In the genomic region with DNA sequence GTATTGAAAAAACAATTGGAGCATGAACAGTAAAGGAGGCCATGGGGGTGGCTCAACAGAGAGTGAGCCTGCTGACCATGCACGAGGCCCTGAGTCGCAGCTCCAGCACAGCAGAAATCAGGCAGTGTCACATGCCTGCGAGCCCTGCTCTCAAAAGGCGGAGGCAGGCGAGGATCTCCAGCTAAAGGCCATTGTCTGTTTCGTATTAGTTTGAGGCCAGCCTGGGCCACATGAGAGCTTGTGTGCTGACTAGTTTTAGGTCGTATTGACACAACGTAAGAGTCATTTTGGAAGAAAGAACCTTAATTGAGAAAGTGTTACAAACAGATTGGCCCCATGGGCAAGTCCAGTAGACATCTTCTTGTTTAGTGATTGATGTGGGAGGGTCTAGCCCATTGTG, we compare ENCODE assay signal across 15 mouse cellular contexts. TPM values are rescaled to one million over a fixed set of nuclear protein-coding genes. Genes with fewer than 3 reads are reported as not detected.
DNase-seq lines count a peak whose midpoint lies in the region; ATAC-seq and TF ChIP-seq lines count a peak whose summit lies in the region.
"Had no signal": no experiment of that assay in that cellular context is flagged by ENCODE, and none has a peak within 500 bp of the region (broad histone marks: within the 10 kb centered on the region; RNA-seq: fewer than 3 reads in every experiment).

No protein-coding gene starts in this region.

- no peak overlapping the region for H3K4me3 ChIP-seq in heart, embryonic 13.5 days
- no peak overlapping the region for H3K4me3 ChIP-seq in heart, embryonic 10.5 days
- no peak overlapping the region for H3K4me3 ChIP-seq in lung, postnatal 0 days (ENCODE audit: low read depth, low read length)
- H3K4me3 ChIP-seq in embryonic facial prominence, embryonic 13.5 days: no peak overlapping the region
- no peak overlapping the region for H3K4me3 ChIP-seq in liver, postnatal 0 days (ENCODE audit: low read depth, low read length)
- H3K4me3 ChIP-seq: hindbrain, embryonic 15.5 days; liver, embryonic 15.5 days had no signal

- no peak overlapping the region for H3K4me2 ChIP-seq in heart, embryonic 13.5 days
- H3K4me2 ChIP-seq in lung, postnatal 0 days (replicated peaks; ENCODE audit: low read depth, low read length): no peak overlapping the region
- H3K4me2 ChIP-seq in embryonic facial prominence, embryonic 13.5 days: peak overlapping the region; percentile 42
- H3K4me2 ChIP-seq in liver, postnatal 0 days (ENCODE audit: low read depth, low read length): no peak overlapping the region
- H3K4me2 ChIP-seq: hindbrain, embryonic 15.5 days; liver, embryonic 15.5 days had no signal

- no peak for TF ChIP-seq EP300 in lung, postnatal 0 days (IDR thresholded peaks at IDR 0.05)
- no peak for TF ChIP-seq EP300 in liver, postnatal 0 days (IDR thresholded peaks at IDR 0.05; ENCODE audit: low read depth)

- no peaks in the 10 kb centered on the region for H3K9me3 ChIP-seq in heart, embryonic 13.5 days
- H3K9me3 ChIP-seq in heart, embryonic 10.5 days: no peaks in the 10 kb centered on the region
- no peaks in the 10 kb centered on the region for H3K9me3 ChIP-seq in lung, postnatal 0 days (ENCODE audit: low read length)
- H3K9me3 ChIP-seq in embryonic facial prominence, embryonic 13.5 days: no peaks in the 10 kb centered on the region
- H3K9me3 ChIP-seq in liver, postnatal 0 days (ENCODE audit: low read length): no peaks in the 10 kb centered on the region
- H3K9me3 ChIP-seq: hindbrain, embryonic 15.5 days; liver, embryonic 15.5 days had no signal

- WGBS in heart, embryonic 13.5 days: 82% methylated on average over 8 of the region's 8 CpGs
- WGBS in heart, embryonic 10.5 days: 77% methylated on average over 8 of the region's 8 CpGs
- 71% methylated on average over 8 of the region's 8 CpGs for WGBS in lung, postnatal 0 days
- 36% methylated on average over 8 of the region's 8 CpGs for WGBS in embryonic facial prominence, embryonic 13.5 days
- WGBS in liver, postnatal 0 days (ENCODE audit: insufficient replicate concordance): 78% methylated on average over 8 of the region's 8 CpGs

- no peaks in the 10 kb centered on the region for H3K36me3 ChIP-seq in heart, embryonic 13.5 days
- H3K36me3 ChIP-seq in heart, embryonic 10.5 days: no peaks in the 10 kb centered on the region
- no peaks in the 10 kb centered on the region for H3K36me3 ChIP-seq in lung, postnatal 0 days (ENCODE audit: insufficient read depth, low read length)
- peaks cover 30% of the 10 kb centered on the region for H3K36me3 ChIP-seq in embryonic facial prominence, embryonic 13.5 days
- no peaks in the 10 kb centered on the region for H3K36me3 ChIP-seq in liver, postnatal 0 days (replicated peaks; ENCODE audit: insufficient read depth, low read length)
- H3K36me3 ChIP-seq: hindbrain, embryonic 15.5 days; liver, embryonic 15.5 days had no signal

- peaks cover 45% of the 10 kb centered on the region for H3K4me1 ChIP-seq in heart, embryonic 13.5 days
- peaks cover 40% of the 10 kb centered on the region for H3K4me1 ChIP-seq in heart, embryonic 10.5 days
- no peaks in the 10 kb centered on the region for H3K4me1 ChIP-seq in lung, postnatal 0 days (ENCODE audit: insufficient read depth, low read depth, low read length)
- H3K4me1 ChIP-seq in embryonic facial prominence, embryonic 13.5 days: peaks cover 58% of the 10 kb centered on the region
- peaks cover 4% of the 10 kb centered on the region; the same call in 1 of the 2 replicates for H3K4me1 ChIP-seq in liver, postnatal 0 days (ENCODE audit: insufficient read depth)
- H3K4me1 ChIP-seq: liver, embryonic 15.5 days had no signal

- no peak for ATAC-seq in heart, embryonic 13.5 days (ENCODE audit: extremely low read depth, insufficient number of reproducible peaks, low FRiP score, low TSS enrichment)
- no peak for ATAC-seq in lung, postnatal 0 days
- no peak for ATAC-seq in embryonic facial prominence, embryonic 13.5 days (ENCODE audit: insufficient number of reproducible peaks, insufficient read depth, low FRiP score, low TSS enrichment, low read depth)
- ATAC-seq in liver, postnatal 0 days: no peak
- ATAC-seq: forebrain, postnatal 0 days had no signal

- no peak for TF ChIP-seq CTCF in lung, postnatal 0 days (IDR thresholded peaks at IDR 0.05)
- no peak for TF ChIP-seq CTCF in liver, postnatal 0 days (IDR thresholded peaks at IDR 0.05; ENCODE audit: low read depth)

- H3K9ac ChIP-seq in heart, embryonic 13.5 days: no peak overlapping the region
- H3K9ac ChIP-seq in lung, postnatal 0 days (replicated peaks; ENCODE audit: low read depth): no peak overlapping the region
- no peak overlapping the region for H3K9ac ChIP-seq in embryonic facial prominence, embryonic 13.5 days
- H3K9ac ChIP-seq in liver, postnatal 0 days (replicated peaks): no peak overlapping the region
- H3K9ac ChIP-seq: forebrain, postnatal 0 days; hindbrain, embryonic 15.5 days; liver, embryonic 15.5 days had no signal

- no peak for DNase-seq in heart, embryonic 10.5 days (ENCODE audit: low spot score)
- no peak for DNase-seq in lung, postnatal 0 days (ENCODE audit: low spot score)
- no peak for DNase-seq in lung, adult 18-20 months
- peak; percentile 49 for DNase-seq in retina, embryonic 14.5 days (ENCODE audit: low spot score)
- DNase-seq in liver, postnatal 0 days: no peak
- no peak for DNase-seq in left cerebral cortex, adult 8-10 months (ENCODE audit: low spot score in 2 of 2)
- DNase-seq: adrenal gland, adult 2 months; cerebellum, adult 9-10 months; forebrain, postnatal 0 days; gastrocnemius, postnatal 14 days had no signal

- peak overlapping the region; percentile 93; the same call in 1 of the 2 replicates for H3K27ac ChIP-seq in heart, embryonic 13.5 days (replicated peaks)
- no peak overlapping the region for H3K27ac ChIP-seq in heart, embryonic 10.5 days
- 0 out of 2 replicates have a peak overlapping the region, but pooled peaks have one; percentile 5 for H3K27ac ChIP-seq in lung, postnatal 0 days (ENCODE audit: low read length)
- peak overlapping the region; percentile 96 for H3K27ac ChIP-seq in embryonic facial prominence, embryonic 13.5 days
- H3K27ac ChIP-seq in liver, postnatal 0 days (ENCODE audit: low read depth): no peak overlapping the region
- H3K27ac ChIP-seq: hindbrain, embryonic 15.5 days; liver, embryonic 15.5 days had no signal

- no peaks in the 10 kb centered on the region for H3K27me3 ChIP-seq in heart, embryonic 13.5 days (replicated peaks)
- H3K27me3 ChIP-seq in heart, embryonic 10.5 days (ENCODE audit: insufficient read depth, poor library complexity, severe bottlenecking): no peaks in the 10 kb centered on the region
- no peaks in the 10 kb centered on the region for H3K27me3 ChIP-seq in lung, postnatal 0 days (replicated peaks; ENCODE audit: insufficient read depth, low read length)
- no peaks in the 10 kb centered on the region for H3K27me3 ChIP-seq in embryonic facial prominence, embryonic 13.5 days
- no peaks in the 10 kb centered on the region for H3K27me3 ChIP-seq in liver, postnatal 0 days (ENCODE audit: insufficient read depth, low read length)
- H3K27me3 ChIP-seq: hindbrain, embryonic 15.5 days; liver, embryonic 15.5 days had no signal

RNA-seq across cellular contexts. Expression of a gene that starts 17.5 kb away (rescaled TPM):
- 3.1 and 3.3 TPM in 2 replicates for polyA plus RNA-seq in heart, embryonic 13.5 days (2015; fragmentation: Nextera tagmentation; extraction: Ambion mirVana)
- polyA plus RNA-seq in heart, embryonic 10.5 days (2016; fragmentation: Nextera tagmentation; extraction: Ambion mirVana): 2.2 and 7.5 TPM in 2 replicates
- 1.9 and 2.7 TPM in 2 replicates for polyA plus RNA-seq in lung, postnatal 0 days (2015; fragmentation: Nextera tagmentation; extraction: Ambion mirVana)
- polyA plus RNA-seq in embryonic facial prominence, embryonic 13.5 days (2015; fragmentation: Nextera tagmentation; extraction: Ambion mirVana): 21.3 and 23.7 TPM in 2 replicates
- polyA plus RNA-seq in liver, postnatal 0 days (2015; fragmentation: Nextera tagmentation; extraction: Ambion mirVana): 0.27 and 0.28 TPM in 2 replicates
- total RNA-seq in left cerebral cortex, adult 8-10 months (2022): 1 to 10 TPM; 3.0 to 3.9 (median 3.4) TPM
- total RNA-seq: megakaryocyte-erythroid progenitor cell, adult 5-6 weeks had no signal

Comparison
In these comparisons a context has a peak if more than half of its experiments do, and no peak if none do; other contexts are left out.
1. H3K27ac ChIP-seq: peak in heart, embryonic 13.5 days (single experiment), lung, postnatal 0 days (single experiment) and embryonic facial prominence, embryonic 13.5 days (single experiment); none in heart, embryonic 10.5 days (single experiment) and liver, postnatal 0 days (single experiment).